Mouse (Mus musculus): ENCODE data around the gene Arpp19.

- no peak for TF ChIP-seq CTCF (IDR thresholded peaks at IDR 0.05; ENCODE audit: low read depth)
- no peak for TF ChIP-seq EP300 (IDR thresholded peaks at IDR 0.05; ENCODE audit: low read depth)
Observed at GRCm38 (mm10) chr9:75034691-75035090, 2.7 kb upstream of the Arpp19 start.

All from liver, embryonic 14.5 days (tissue).